Mouse (Mus musculus) lung, postnatal 36 days (tissue): ENCODE results near the gene Stard13.

Source experiments
- DNase-seq: peaks from one replicate; pipeline ENCODE4 v3.0.0; 2022; ENCODE audit warnings: mixed read lengths

Gene Stard13

GRCm38 (mm10) chr5:151104354-151105053 lies 129.1 kb downstream of the Stard13 start:
- DNase-seq: peak; percentile 74

DNA sequence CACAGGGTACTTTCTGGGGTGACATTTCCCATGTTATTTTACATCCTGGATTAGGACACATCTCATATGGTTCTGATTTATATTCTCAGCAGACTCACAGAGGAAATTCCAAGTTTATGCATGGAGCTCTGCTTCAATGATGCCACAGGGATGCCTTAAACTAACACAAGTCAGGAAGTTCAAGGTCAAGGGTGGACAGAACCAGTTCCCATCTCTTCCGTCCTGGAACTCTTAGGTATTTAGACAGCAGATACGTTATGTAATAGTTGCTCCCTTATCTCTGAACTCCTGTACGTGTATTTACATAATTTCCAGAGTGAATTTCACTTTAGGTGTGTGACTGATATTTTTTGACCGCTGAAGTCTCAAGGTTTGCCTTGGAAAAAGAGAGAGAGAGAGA lies 130.4 kb downstream of the Stard13 start:
- no peak for DNase-seq

DNA sequence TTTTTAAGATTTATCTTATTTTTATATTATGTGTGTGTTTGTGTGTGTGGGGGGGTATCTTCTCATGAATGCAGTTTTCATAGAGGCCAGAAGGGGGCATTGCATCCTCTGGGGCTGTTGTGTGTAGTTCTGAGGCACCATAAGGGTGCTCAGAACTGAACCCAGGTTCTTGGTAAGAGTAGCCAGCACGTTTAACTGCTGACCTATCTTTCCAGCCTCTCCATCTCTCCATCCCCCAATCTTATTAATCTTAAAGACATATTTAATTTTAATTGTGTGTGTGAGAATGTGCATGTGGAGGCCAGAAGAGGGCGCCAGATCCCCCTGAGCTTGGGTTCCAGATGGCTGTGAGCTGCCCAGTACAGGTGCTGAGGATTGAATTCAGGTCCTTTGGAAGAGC lies 131.4 kb downstream of the Stard13 start:
- DNase-seq: no peak

GRCm38 (mm10) chr5:151096012-151096411 lies 137.6 kb downstream of the Stard13 start:
- DNase-seq: peak; percentile 39

GRCm38 (mm10) chr5:151092886-151093665 lies 140.6 kb downstream of the Stard13 start:
- DNase-seq: no peak

DNA sequence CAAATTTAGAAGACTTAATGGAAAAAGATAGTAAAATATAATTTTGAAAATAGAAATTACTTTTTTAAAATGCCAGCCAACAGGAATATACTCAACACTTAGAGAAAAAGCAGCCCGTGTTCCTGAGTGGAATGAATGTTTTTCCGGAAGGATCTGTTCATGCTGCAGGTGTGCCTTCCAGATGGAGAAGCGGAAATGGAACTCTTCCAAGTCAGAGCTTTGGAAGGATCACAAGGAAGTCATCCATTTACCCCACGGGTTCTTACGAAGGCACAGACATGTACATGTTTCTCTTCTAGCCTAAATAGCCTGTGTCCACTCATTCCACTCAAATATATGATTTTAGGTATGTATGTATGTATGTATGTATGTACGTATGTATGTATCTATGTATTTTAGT lies 142.6 kb downstream of the Stard13 start:
- DNase-seq: no peak

DNA sequence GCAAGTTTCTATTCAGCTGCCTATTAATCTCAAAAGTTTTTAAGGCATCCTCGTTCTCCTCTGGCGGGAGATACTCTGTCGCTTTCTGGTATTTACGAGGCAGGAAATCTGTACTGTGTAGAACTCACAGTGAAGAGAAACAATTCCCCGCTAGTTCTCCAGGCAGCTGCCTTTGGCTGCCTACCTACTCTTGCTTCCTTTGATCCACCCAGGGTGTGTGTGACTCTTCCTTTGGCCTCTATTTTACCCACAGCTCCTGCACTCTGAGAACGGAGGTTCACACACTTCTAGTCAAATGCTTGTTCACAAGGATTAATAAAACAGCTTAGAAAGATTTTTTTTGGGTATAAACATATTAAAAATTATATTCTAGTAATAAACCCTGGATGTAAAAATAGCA lies 144.4 kb downstream of the Stard13 start:
- DNase-seq: no peak

DNA sequence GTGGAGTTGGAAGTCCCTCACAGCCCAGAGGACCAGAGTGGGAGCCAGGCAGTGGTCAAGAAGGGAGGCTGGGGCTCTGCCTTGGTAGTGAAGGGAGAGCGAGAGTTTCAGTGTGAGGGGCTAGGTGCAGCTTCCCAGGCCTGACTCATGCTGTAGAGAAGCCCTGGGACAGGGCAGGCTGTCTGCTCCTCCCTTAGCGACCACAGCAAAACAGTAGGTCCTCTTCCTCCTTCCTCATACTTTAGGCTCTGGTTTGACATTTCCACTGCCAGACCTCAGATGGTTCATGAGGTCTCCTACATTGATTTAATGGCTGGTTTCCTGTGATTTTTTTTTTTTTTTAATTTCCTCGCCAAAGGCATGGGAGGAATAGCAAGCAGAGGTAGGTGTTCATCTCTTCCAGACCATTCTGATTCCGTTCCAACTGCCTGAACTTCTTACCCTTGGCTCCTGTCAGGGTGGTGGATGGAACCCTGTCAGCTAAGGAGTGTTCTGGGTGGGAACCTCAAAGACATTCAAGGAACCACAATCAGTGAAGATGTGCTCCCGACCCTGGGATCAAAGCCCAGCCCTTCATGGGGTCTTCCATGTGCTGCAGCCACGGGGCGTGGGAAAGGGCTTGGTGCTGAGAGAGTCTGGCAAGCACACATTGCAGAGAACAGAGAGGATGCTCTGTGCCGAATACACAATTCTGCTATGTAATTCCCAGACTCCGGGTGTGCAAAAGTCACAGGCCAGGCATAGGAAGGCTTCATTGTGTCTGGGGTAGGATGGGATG lies 147.0 kb downstream of the Stard13 start:
- DNase-seq: no peak

DNA sequence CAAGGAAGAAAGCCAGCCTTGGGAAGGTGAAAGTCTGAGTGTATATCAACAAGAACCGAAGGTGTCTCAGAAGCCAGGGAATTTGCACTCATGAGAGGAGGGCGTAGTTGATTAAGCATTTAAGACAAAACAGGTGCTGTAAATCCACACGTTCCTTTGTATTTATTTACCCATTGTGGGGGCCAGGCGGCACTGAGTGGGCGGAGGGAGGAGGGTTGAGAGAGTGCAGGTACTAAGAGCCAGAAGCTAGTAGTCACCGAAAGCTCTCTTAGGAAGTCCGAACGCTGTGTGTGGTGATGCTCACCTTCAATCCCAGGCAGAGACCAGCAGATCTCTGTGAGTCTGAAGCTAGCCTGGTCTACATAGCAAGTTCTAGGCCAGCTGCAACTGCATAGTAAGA lies 147.9 kb downstream of the Stard13 start:
- DNase-seq: peak; percentile 47

DNA sequence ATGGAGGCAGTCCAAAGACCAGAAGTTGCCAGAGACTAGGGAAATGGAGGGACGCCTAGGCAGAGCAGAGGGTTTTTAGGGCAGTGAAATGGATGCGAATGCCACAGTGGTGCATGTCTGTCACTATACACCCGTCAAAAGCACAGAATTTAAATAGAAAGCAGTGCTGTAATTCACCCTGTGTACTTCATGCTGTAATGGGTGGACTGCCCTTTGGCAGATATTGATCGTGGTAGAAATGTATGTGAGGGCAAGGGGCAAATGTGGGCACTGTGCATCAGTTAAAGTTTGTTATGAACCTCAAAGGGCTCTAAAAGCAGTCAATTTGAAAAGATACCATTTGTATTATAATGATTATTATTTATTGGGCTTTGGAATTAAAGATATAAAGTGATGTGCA lies 153.4 kb downstream of the Stard13 start:
- DNase-seq: no peak

DNA sequence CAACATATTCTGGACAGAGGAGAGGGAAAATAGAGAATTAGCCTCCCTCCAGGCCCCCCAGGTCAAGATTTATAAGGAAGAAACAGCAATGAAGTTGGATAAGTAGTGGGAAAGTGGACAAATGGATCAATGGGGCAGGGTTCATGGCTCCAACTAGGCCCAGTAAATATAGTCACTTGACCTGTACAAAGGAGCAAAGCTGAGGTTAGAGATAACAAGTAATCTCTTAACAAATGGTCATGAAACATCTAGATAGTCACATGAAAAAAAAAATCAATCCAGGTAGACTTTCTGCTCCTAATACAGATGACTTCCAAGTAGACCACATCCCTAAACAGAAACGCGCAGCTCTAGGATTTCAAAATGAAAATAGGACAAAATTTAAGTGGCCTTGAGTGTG lies 155.7 kb downstream of the Stard13 start:
- no peak for DNase-seq

DNA sequence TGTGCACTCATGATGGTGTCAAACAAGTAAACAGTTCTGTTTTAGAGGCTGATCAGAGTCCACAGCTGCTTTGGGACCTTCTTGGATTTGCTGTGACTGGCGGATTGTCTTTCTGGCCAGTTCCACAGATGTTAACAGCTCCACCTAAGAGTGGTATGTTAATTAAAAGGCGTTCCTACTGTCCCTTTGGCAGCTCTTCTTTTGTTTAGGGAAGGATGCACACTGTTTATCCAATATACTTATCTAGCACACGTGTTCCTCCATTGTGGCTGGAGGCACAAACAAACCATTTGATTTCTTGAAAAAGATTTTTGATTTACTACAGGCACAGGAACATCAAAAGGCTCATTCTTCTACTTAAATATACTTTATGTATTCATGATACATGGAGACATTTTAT lies 156.7 kb downstream of the Stard13 start:
- DNase-seq: peak; percentile 41

GRCm38 (mm10) chr5:151074282-151074681 lies 159.4 kb downstream of the Stard13 start:
- no peak for DNase-seq

GRCm38 (mm10) chr5:151071430-151071829 lies 162.2 kb downstream of the Stard13 start:
- DNase-seq: no peak

DNA sequence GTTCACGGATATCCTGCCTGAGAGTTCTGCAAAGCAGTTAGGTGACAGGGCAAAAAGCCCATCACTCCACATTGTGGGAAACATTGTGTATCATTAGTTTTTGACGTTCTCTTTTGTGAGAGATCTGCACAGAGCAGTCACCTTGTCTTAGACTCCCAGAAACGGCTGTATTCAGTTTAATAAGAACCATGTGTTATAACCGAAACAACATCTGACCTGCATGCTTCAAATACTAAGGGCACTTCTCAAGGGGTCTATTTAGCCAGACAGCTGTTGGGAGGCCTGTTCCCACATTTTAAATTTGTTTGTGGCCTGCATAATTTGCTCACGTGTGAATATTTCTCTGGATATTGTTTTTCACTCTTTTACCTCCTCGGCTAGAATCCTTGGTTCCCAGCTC lies 162.7 kb downstream of the Stard13 start:
- DNase-seq: no peak

GRCm38 (mm10) chr5:151069569-151069968 lies 164.1 kb downstream of the Stard13 start:
- peak; percentile 50 for DNase-seq

DNA sequence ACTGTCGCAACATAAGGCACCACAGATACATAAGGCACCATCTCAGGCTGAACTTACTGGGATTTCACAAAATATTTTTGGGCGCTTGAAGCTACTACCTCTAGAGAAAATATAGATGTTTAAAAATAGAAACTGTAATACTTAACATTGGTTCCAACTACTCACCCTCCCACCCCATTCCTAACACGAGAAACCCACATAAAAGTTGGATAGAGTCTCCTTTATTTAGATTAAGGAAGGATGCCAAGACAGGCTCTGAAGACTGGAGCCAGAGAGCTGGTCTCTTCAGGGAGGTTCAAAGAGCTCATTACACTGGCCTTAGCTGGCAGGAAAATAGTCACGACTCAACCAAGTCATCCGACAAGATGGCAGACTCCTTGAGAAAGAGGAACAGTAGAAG lies 167.6 kb downstream of the Stard13 start:
- no peak for DNase-seq

- peak; percentile 57 for DNase-seq
These were observed 168.4 kb downstream of the Stard13 start for GRCm38 (mm10) chr5:151065228-151065627.

DNA sequence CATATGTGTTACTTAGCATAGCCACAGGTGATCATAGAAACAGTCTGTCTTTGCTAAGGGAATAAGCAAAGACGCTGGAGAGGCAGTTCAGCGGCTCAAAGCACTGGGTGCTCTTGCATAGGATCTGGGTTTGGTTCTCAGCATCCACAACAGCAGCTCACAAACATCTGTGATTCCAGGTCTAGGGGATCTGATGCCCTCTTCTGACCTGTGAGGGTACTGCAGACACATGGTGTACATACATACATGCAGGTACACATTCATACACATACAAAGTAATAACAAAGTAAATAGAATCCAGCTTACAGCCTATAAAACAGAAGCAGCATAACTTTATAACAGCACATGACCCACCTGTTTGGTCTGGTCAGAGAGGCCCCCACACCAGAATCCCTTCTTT lies 171.7 kb downstream of the Stard13 start:
- no peak for DNase-seq

- peak; percentile 39 for DNase-seq
These were observed 173.2 kb downstream of the Stard13 start for GRCm38 (mm10) chr5:151060476-151060875.

- DNase-seq: no peak
These were observed 173.9 kb downstream of the Stard13 start for GRCm38 (mm10) chr5:151059772-151060171.

- no peak for DNase-seq
These were observed 174.3 kb downstream of the Stard13 start for GRCm38 (mm10) chr5:151059352-151059751.

DNA sequence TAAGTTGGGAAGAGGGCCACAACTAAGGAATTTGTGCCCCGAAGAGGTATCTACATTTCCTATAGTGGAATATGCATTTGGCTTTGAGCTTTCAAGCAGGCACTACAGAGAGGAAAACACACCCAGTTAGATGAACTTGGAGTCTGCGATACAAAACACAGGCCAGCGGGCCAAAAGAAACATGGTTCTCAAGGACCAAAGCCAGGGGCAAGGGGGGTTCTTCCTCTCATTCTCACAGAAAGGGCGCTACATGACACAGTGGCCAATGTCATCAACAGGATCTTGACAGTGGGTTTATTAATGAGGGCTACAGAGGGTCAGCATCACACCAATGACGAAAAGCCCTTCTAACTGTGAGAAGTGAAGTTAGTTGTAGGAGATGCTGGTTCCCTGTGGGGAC lies 175.9 kb downstream of the Stard13 start:
- no peak for DNase-seq

DNA sequence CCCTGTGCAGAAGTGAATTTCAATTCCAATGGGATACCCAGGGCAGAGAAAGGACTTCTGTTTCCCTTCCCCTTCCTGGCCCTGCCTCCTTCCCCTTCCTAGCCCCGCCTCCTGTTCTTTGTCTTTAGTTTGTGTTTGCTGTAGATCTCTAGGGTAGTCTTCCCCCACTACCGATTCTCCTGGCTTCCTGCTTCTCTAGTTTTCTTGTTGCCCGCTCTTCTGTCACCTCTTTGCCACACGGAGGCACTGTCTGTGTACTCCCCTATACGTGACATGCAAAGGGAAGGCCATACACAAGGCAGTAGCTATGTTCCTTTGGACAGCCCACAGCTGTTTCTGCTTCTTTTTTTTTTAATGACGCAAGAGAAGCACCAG lies 176.7 kb downstream of the Stard13 start:
- DNase-seq: peak; percentile 69
